Mouse (Mus musculus): ENCODE results near the gene Otx1. TPM values are rescaled to one million over a fixed set of nuclear protein-coding genes. Genes with fewer than 3 reads are reported as not detected.

Otx1 gene
- polyA plus RNA-seq (2012; rRNA removed) = 3.5 and 3.7 TPM in 2 replicates

GRCm38 (mm10) chr11:22002783-22003340 is at the start of gene Otx1:
Gene Otx1, minus strand, starts transcription at chr11:22002897.
- no peak for DNase-seq (ENCODE audit: extremely low spot score in 1 of 2, low spot score in 1 of 2)

DNA sequence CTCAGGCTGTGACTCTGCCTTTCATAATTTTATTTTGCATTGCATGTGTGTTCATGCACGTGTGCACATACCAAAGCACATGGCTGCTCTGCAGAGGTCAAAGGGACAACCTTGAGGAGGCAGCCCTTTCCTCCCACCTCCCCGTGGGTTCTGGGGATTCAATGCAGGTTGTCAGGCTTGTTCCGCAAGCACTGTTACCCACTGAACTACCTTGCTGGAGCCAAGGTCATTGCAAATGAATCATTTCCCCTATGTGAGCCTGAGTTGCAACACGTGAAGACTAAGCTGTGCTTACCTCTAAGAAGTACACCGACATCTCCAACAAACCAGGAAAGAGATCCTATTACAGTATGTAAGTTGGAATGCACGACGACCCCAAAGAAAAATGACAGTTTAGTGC is 48.2 kb upstream of the Otx1 start:
- DNase-seq (ENCODE audit: extremely low spot score in 1 of 2, low spot score in 1 of 2) = no peak

DNA sequence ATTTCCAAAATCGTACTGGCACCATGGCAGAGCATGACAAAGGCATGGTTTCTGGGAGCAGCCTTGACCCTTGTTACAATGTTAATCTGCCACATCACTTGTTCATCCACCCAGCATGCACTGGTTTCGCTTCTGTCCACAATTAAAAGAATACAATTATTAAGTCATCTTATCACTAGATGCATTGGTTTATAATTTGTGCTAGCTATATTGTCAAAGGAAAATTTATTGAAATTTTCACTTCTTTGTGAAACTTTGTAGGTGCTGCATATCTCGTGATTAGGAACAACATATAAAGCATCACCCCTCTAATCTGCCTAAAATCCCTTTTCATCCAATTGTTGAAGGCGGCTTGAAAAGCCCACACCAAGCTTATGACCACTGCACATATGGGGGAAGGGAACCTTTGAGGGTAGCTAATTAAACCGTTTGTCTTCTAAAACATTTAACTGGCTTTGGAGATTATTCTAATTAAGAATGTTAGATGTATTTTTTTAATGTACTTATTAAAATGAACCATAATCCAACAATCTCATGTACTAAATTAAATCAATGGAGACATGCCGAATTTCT is 37.2 kb upstream of the Otx1 start:
- DNase-seq (ENCODE audit: extremely low spot score in 1 of 2, low spot score in 1 of 2) = no peak

GRCm38 (mm10) chr11:22034564-22035105 is 31.9 kb upstream of the Otx1 start:
- no peak for DNase-seq (ENCODE audit: extremely low spot score in 1 of 2, low spot score in 1 of 2)

GRCm38 (mm10) chr11:22033582-22033981 is 30.9 kb upstream of the Otx1 start:
- no peak for DNase-seq (ENCODE audit: extremely low spot score in 1 of 2, low spot score in 1 of 2)

- no peak for DNase-seq (ENCODE audit: extremely low spot score in 1 of 2, low spot score in 1 of 2)
Measured at GRCm38 (mm10) chr11:22020602-22021001, 17.9 kb upstream of the Otx1 start.

DNA sequence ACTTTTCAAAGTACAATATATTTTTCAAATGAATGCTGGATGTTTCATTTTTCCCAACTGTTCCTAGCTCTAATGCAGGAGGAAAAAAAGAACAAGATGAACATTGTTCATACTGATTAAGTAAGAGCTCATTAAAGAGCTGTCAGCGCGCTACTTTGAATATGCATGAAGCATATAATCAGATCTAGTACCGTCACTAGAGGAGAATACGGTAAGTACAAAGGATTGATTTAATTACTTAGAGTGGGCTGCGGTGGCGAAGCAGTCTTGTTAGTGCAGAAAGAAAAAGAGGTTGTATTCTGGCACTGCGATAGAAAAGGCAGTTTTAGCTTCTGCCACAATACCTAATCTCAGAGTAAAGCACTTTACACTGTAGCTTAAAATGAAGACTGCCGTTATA is 14.7 kb upstream of the Otx1 start:
- DNase-seq (ENCODE audit: extremely low spot score in 1 of 2, low spot score in 1 of 2) = no peak

- DNase-seq (ENCODE audit: extremely low spot score in 1 of 2, low spot score in 1 of 2) = no peak
Measured at GRCm38 (mm10) chr11:22016341-22016740, 13.6 kb upstream of the Otx1 start.

DNA sequence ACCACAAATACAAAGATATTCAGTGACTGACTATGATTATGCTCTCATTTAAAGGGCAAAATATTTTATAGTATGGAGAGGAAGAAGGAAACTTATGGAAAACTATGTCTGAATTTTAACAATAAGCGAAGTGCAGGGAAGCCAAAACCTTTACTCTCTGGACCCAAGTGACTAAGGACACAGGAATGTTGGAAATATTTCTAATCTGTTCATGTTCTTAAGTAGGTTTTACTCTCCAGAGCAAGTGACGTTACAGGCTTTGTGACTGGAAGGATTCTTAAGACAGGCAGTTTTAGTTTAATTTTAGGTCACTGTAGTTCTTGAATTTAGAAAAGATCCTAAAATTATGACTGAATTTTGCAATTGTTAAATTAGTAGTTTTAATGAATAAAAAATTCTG is 6.1 kb upstream of the Otx1 start:
- DNase-seq (ENCODE audit: extremely low spot score in 1 of 2, low spot score in 1 of 2) = no peak

GRCm38 (mm10) chr11:22008129-22008596 is 5.5 kb upstream of the Otx1 start:
- no peak for DNase-seq (ENCODE audit: extremely low spot score in 1 of 2, low spot score in 1 of 2)

DNA sequence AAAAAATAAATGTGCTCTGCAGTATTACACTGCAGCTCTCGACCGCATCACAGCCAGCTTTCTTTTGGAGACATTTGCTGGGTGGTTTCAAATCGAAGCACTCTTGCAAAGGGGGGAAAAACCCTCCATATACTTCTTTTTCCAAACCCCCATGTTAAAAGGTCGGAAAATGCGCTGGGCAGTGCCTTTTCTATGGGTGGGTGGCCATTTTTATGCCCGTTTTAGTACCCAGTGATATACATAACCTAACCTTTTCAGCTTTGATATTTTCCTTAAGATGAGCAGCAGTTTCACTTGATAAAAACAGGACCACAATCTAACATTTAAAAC is 5.0 kb upstream of the Otx1 start:
- no peak for DNase-seq (ENCODE audit: extremely low spot score in 1 of 2, low spot score in 1 of 2)

- no peak for DNase-seq (ENCODE audit: extremely low spot score in 1 of 2, low spot score in 1 of 2)
Measured at GRCm38 (mm10) chr11:22007088-22007780, 4.5 kb upstream of the Otx1 start.

- DNase-seq (ENCODE audit: extremely low spot score in 1 of 2, low spot score in 1 of 2) = no peak
Measured at GRCm38 (mm10) chr11:22006471-22007087, 3.9 kb upstream of the Otx1 start.

- DNase-seq (ENCODE audit: extremely low spot score in 1 of 2, low spot score in 1 of 2) = no peak
Measured at GRCm38 (mm10) chr11:22005281-22005870, 2.7 kb upstream of the Otx1 start.

- no peak for DNase-seq (ENCODE audit: extremely low spot score in 1 of 2, low spot score in 1 of 2)
Measured at GRCm38 (mm10) chr11:22004331-22004841, 1.7 kb upstream of the Otx1 start.

DNA sequence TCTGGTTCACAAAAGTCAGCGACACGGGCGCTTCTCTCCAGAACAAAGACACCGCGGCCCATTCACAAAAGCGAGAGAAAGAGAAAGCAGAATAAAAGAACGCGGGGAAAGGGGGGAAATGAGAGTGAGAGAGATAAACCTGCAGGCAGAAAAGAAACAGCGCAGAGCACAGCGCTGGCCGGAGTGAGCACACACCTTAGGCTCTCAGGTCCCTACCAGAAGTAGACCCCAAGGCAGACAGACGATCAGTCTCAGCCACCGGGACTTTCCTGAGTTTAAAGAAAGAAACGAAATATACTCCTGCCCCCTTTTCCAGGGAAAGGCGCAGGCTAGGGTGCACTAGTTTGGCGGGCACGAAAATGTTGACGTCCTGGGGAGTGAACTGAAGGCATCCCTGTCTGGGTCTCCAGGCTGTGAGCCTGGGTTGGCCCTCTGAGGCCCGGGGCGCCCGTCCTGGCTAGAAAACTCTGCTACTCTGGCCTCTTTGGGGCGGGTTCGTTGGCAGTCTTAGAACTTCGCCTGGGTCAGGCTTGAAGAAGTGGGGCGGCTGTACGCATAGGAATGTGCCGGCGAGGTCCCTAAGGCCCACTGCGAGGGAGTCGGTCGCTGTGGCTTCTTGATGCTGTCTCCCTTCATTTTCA is 764 bp upstream of the Otx1 start:
- DNase-seq (ENCODE audit: extremely low spot score in 1 of 2, low spot score in 1 of 2) = no peak

- DNase-seq (ENCODE audit: extremely low spot score in 1 of 2, low spot score in 1 of 2) = no peak
Measured at GRCm38 (mm10) chr11:22002062-22002782, 475 bp downstream of the Otx1 start.

- no peak for DNase-seq (ENCODE audit: extremely low spot score in 1 of 2, low spot score in 1 of 2)
Measured at GRCm38 (mm10) chr11:22001321-22002061, 1.2 kb downstream of the Otx1 start.

Measured in frontal cortex, adult 2 months (tissue).